In the genomic region with DNA sequence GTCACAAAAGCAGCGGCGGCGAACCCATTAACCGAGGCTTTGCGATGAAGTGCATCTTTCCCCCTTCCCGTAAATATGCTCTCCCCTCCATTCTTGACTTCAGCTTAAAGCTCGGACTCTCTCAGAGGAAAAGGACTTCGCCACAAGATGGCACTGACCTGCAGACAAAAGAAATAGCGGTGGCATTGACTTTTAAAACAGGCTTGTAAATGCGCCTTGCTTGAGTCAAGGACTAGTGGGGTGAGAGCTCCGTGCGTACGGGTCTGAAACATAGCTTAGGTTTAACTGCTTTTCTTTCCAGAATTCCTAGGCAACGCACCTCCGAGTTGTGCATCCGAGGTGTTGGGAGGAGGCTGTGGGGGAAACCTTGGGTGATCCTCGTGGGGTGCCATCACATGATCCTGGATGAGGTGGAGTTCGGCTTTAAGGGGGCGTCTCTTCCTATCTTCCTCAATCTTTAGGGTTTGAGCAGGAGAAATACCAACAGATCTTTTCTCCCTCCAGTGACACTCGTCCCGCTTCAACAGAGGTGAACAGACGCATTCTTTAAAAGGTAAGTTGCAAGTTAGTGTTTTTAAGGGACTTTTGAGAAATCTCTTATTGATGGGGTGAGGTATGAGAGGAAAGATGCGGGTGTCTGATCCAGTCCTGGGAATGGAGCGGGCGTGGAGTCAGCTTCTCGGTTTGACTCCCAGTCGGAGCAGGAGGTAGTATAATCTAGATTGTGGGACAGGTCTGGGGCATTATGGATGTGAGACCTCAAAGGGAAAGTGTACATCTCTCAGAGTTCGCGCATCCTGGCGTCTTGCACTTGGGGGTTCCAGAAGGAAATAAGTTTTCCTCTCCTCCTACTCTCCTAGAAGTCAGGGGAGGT, we compare ENCODE assay signal across 8 mouse cellular contexts. TPM values are rescaled to one million over a fixed set of nuclear protein-coding genes. Genes with fewer than 3 reads are reported as not detected.
DNase-seq lines count a peak whose midpoint lies in the region; ATAC-seq and TF ChIP-seq lines count a peak whose summit lies in the region.

Gene Npy1r, plus strand, starts transcription at position 223 of the 874 bp plus-strand sequence.

- H3K27me3 ChIP-seq in E14TG2a.4 (ENCODE audit: insufficient read depth, low read length): peaks cover 33% of the 10 kb centered on the region
- no peaks in the 10 kb centered on the region for H3K27me3 ChIP-seq in hindbrain, postnatal 0 days (ENCODE audit: insufficient read depth, low read length)

- no peak for TF ChIP-seq CTCF in E14TG2a.4 (conservative IDR thresholded peaks at IDR 0.05; ENCODE audit: low read length)
- TF ChIP-seq CTCF in hindbrain, postnatal 0 days (IDR thresholded peaks at IDR 0.05; ENCODE audit: low read depth): peak; percentile 74

- WGBS in hindbrain, postnatal 0 days: under 1% methylated on average over 30 of the region's 30 CpGs

- no peaks in the 10 kb centered on the region for H3K36me3 ChIP-seq in E14TG2a.4 (ENCODE audit: insufficient read depth, low read length)
- H3K36me3 ChIP-seq in hindbrain, postnatal 0 days (ENCODE audit: insufficient read depth, low read length): no peaks in the 10 kb centered on the region

- ATAC-seq in hindbrain, postnatal 0 days: peak; percentile 89

- peak; percentile 46 to 54 for DNase-seq in adrenal gland, postnatal 36 days
- peak; percentile 51 to 79 for DNase-seq in frontal cortex, adult 2 months (ENCODE audit: extremely low spot score in 1 of 2, low spot score in 1 of 2)
- DNase-seq in hindbrain, postnatal 0 days (ENCODE audit: low spot score): peak; percentile 84
- DNase-seq in left cerebral cortex, adult 18-20 months (ENCODE audit: low spot score in 2 of 2): peak; percentile 48 to 68
- peak; percentile 23 for DNase-seq in lung, postnatal 25 days (ENCODE audit: low spot score)
- peak; percentile 42 for DNase-seq in right cerebral cortex, postnatal 4 days
- no peak for DNase-seq in thymus, postnatal 10 days (ENCODE audit: low spot score in 2 of 2)

- peak within 1 kb of the TSS; percentile 85 for H3K4me2 ChIP-seq in hindbrain, postnatal 0 days (ENCODE audit: low read depth, low read length)

- peaks cover 22% of the 10 kb centered on the region for H3K4me1 ChIP-seq in E14TG2a.4 (replicated peaks; ENCODE audit: low read depth, low read length)
- H3K4me1 ChIP-seq in hindbrain, postnatal 0 days (ENCODE audit: insufficient read depth, low read length): no peaks in the 10 kb centered on the region

- H3K27ac ChIP-seq in hindbrain, postnatal 0 days: no peak within 1 kb of the TSS

- peak within 1 kb of the TSS; percentile 48 for H3K4me3 ChIP-seq in E14TG2a.4 (replicated peaks; ENCODE audit: low read length)
- H3K4me3 ChIP-seq in hindbrain, postnatal 0 days (ENCODE audit: low read length): peak within 1 kb of the TSS; percentile 49

- H3K9ac ChIP-seq in hindbrain, postnatal 0 days (replicated peaks; ENCODE audit: low read length): peak within 1 kb of the TSS; percentile 37

- no peaks in the 10 kb centered on the region for H3K9me3 ChIP-seq in E14TG2a.4 (ENCODE audit: low read length)
- H3K9me3 ChIP-seq in hindbrain, postnatal 0 days (ENCODE audit: low read length): no peaks in the 10 kb centered on the region

RNA-seq across cellular contexts. Expression of gene Npy1r, which starts in this region (rescaled TPM):
- 1 to 10 TPM; 2.9 to 3.3 TPM for total RNA-seq in adrenal gland, postnatal 36 days (2021)
- polyA plus RNA-seq in frontal cortex, adult 2 months (2012; rRNA removed): 19.6 and 22.5 TPM in 2 replicates
- 6.4 and 6.7 TPM in 2 replicates for total RNA-seq in hindbrain, postnatal 0 days (2014; rRNA removed)
- 7.0 and 7.7 TPM in 2 replicates for polyA plus RNA-seq in hindbrain, postnatal 0 days (2015; fragmentation: Nextera tagmentation; extraction: Ambion mirVana)
- 10 to 100 TPM; 27.9 to 29.0 TPM for total RNA-seq in left cerebral cortex, adult 18-20 months (2021)

Comparison
In these comparisons a context has a peak if more than half of its experiments do, and no peak if none do; other contexts are left out.
1. DNase-seq: peak in adrenal gland, postnatal 36 days (2 of 2), frontal cortex, adult 2 months (2 of 2), hindbrain, postnatal 0 days (single experiment), left cerebral cortex, adult 18-20 months (2 of 2), lung, postnatal 25 days (single experiment) and right cerebral cortex, postnatal 4 days (single experiment); none in thymus, postnatal 10 days (0 of 2).